Mouse (Mus musculus) limb, embryonic 14.5 days (tissue): ENCODE measurements at regions not wholly inside any gene's neighbourhood (a gene's known extent, or its start where the extent isn't known, plus 50 kb on each side); places are given as distances from the start of the nearest gene placed in this dataset.

Experiments
- ATAC-seq: fragments of 200-750 bp; cut with Nextera tagmentation; 2 replicates; pipeline ENCODE4 v1.8.0; 2017; ENCODE audit warnings: low read depth, moderate number of reproducible peaks, moderate TSS enrichment; ENCODE audit not compliant: low FRiP score
- DNase-seq: peaks from one replicate; pipeline ENCODE4 v3.0.0-alpha.2; 2015; ENCODE audit warnings: low spot score
- H3K27ac ChIP-seq: fragments of 300-500 bp; sonication (generic); replicated peaks from 2 replicates; pipeline ENCODE4 v1.5.1; 2014; ENCODE audit warnings: low read depth, mild to moderate bottlenecking, low read length, moderate library complexity, mixed read lengths
- H3K27me3 ChIP-seq: fragments of 300-500 bp; sonication (generic); 2 replicates; pipeline ENCODE4 v1.6.1; 2014; ENCODE audit warnings: low read length, mixed read lengths; ENCODE audit not compliant: control insufficient read depth, insufficient read depth
- H3K36me3 ChIP-seq: fragments of 300-500 bp; sonication (generic); 2 replicates; pipeline ENCODE4 v1.6.1; 2014; ENCODE audit warnings: mild to moderate bottlenecking, low read length, moderate library complexity, mixed read lengths; ENCODE audit not compliant: control insufficient read depth, insufficient read depth
- H3K4me1 ChIP-seq: fragments of 300-500 bp; sonication (generic); 2 replicates; pipeline ENCODE4 v1.6.1; 2014; ENCODE audit warnings: antibody characterized with exemption, low read length, mixed read lengths; ENCODE audit not compliant: control insufficient read depth, insufficient read depth
- H3K4me2 ChIP-seq: fragments of 300-500 bp; sonication (generic); replicated peaks from 2 replicates; pipeline ENCODE4 v1.6.1; 2014; ENCODE audit warnings: low read depth, mild to moderate bottlenecking, low read length, moderate library complexity; ENCODE audit not compliant: severe bottlenecking
- H3K4me3 ChIP-seq: fragments of 300-500 bp; sonication (generic); replicated peaks from 2 replicates; pipeline ENCODE4 v1.5.1; 2014; ENCODE audit warnings: low read length
- H3K9ac ChIP-seq: fragments of 300-500 bp; sonication (generic); 2 replicates; pipeline ENCODE4 v1.6.1; 2014; ENCODE audit warnings: mild to moderate bottlenecking, low read depth, low read length, moderate library complexity; ENCODE audit not compliant: severe bottlenecking
- H3K9me3 ChIP-seq: fragments of 300-500 bp; sonication (generic); 2 replicates; pipeline ENCODE4 v1.6.1; 2016; ENCODE audit warnings: low read length; ENCODE audit not compliant: control insufficient read depth
- POLR2A ChIP-seq: fragments of 200-500 bp; IDR thresholded peaks from 2 replicates; pipeline ENCODE4 v1.8.0; 2012; ENCODE audit warnings: inconsistent platforms, mild to moderate bottlenecking, moderate library complexity, borderline replicate concordance; ENCODE audit not compliant: insufficient read depth, insufficient read length; ENCODE audit errors: extremely low read depth
- WGBS: fragments of 180-500 bp; shearing (Covaris S2); extraction: QIAGEN DNeasy Blood & Tissue Kit; methylation state at CpG from one replicate; pipeline ENCODE4 v1.1.7; 2014; 5-methylcytosine and 5-hydroxymethylcytosine counted together

DNA sequence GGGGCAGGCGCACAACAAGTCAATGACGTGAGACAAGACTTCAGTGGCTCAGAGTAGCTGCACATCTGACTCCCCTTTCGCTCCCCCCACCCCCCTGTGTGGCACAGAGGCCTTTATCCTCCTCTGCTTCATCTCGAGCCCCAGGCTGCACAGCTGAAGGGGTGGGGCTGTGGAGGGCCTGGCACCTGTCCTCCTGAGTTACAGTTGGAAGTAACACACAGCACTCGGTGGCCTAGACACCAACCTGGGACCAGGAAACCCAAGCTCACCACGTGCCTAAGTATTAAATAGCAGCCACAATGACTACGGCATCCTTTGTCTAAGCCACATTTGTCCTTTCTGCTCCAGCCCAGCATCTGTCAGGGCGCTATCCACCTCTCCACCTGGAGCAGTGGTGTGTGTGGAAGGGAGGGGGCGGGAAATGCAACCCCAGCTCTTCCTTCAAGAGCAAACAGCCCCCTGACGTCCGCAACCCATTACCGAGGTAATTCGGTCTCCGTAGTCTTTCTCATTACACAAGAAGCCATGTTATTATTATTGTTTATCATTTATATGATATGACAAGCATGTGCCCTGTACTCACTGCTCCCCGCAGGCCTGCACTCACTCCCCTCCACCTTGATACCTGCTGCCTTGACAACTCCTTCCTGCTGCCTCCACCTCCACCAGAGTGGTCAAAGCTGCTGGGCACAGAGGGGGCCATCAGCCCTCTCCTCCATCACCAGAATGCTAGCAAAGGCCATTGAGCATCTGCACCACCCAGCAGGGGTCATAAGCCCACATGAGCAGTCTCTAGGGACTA lies 73.7 kb upstream of the Igsf21 start:
- 76% methylated on average over 15 of the region's 15 CpGs for WGBS
- no peak overlapping the region for H3K4me2 ChIP-seq
- H3K9me3 ChIP-seq = no peaks in the 10 kb centered on the region
- no peaks in the 10 kb centered on the region for H3K27me3 ChIP-seq
- H3K4me3 ChIP-seq = no peak overlapping the region
- no peaks in the 10 kb centered on the region for H3K4me1 ChIP-seq
- no peak overlapping the region for H3K9ac ChIP-seq
- H3K27ac ChIP-seq = no peak overlapping the region
- TF ChIP-seq POLR2A = no peak
- no peaks in the 10 kb centered on the region for H3K36me3 ChIP-seq
- ATAC-seq = no peak
- no peak for DNase-seq

DNA sequence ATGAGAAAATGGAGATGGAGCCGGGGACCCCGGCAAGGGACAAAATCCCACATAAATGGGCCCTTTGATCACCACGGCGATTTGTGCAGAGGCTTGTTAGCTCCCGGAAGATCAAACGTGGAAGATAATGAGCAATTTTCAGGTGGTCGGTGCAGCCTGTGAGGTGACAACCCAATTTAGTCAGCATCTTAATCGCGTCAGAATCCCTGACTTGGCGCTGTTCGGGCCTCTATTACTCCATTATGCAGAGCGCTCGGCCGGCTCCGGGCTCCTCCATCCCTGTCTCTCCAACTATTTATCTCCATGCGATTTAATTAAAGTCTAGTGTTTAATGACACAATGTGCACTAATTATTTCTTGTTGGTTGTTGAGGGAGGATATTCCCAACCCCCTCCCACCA lies 66.1 kb upstream of the Igsf21 start:
- DNase-seq = no peak
- no peak for ATAC-seq
- no peaks in the 10 kb centered on the region for H3K9me3 ChIP-seq
- no peak for TF ChIP-seq POLR2A
- H3K4me3 ChIP-seq = no peak overlapping the region
- 73% methylated on average over 16 of the region's 16 CpGs for WGBS
- no peak overlapping the region for H3K9ac ChIP-seq
- no peak overlapping the region for H3K27ac ChIP-seq
- no peaks in the 10 kb centered on the region for H3K27me3 ChIP-seq
- no peaks in the 10 kb centered on the region for H3K36me3 ChIP-seq
- H3K4me2 ChIP-seq = no peak overlapping the region
- H3K4me1 ChIP-seq = no peaks in the 10 kb centered on the region

DNA sequence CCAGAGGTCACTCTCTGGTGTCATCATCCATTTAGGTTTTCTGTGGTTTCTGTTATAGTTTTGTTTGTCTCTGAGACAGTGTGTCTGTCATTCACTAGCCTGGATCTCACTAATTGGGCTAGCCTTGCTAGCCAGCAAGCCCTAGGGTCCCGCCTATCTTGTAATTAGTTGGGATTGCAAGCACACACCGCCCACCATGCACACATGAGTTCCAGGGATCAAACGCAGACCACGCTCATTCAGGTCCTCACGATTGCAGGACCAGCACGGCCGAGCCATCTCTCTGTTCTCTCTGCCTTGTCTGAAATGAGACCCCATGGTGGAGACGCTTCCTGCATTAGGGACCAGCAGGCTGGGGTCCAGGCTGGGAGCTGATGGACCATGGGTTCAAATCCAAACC lies 60.9 kb upstream of the Igsf21 start:
- no peaks in the 10 kb centered on the region for H3K27me3 ChIP-seq
- ATAC-seq (no peak), DNase-seq (no peak)
- H3K4me3 ChIP-seq = no peak overlapping the region
- H3K4me2 ChIP-seq = no peak overlapping the region
- TF ChIP-seq POLR2A = no peak
- H3K9me3 ChIP-seq = no peaks in the 10 kb centered on the region
- H3K36me3 ChIP-seq = no peaks in the 10 kb centered on the region
- no peaks in the 10 kb centered on the region for H3K4me1 ChIP-seq
- WGBS = 74% methylated on average over 8 of the region's 8 CpGs
- H3K9ac ChIP-seq = no peak overlapping the region
- H3K27ac ChIP-seq = no peak overlapping the region

DNA sequence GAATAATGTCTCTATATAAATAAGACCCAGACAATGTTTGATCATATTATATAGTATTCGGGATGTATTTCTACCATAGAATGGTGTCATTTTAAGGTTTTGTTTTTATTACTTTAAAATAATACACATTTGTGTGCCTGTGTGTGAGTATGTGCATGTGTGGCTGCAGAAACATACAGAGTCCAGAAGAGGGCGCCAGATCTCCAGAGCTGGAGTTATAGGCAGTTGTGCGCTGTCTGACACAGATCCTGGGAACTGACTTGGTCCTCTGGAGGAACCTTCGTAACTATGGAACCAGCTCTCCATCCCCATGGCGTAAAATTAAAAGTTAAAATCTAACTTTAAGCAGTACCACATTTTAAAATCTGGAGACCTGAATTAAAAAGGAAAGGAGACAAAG lies 58.4 kb upstream of the Igsf21 start:
- Histone ChIP-seq H3K4me2 (no peak overlapping the region), H3K4me1 (no peaks in the 10 kb centered on the region), H3K4me3 (no peak overlapping the region), H3K9me3 (no peaks in the 10 kb centered on the region), H3K9ac (no peak overlapping the region), H3K27me3 (no peaks in the 10 kb centered on the region), H3K27ac (no peak overlapping the region), H3K36me3 (no peaks in the 10 kb centered on the region)
- TF ChIP-seq POLR2A = no peak
- DNase-seq (no peak), ATAC-seq (no peak)
- WGBS = 82% methylated on average over 5 of the region's 5 CpGs

DNA sequence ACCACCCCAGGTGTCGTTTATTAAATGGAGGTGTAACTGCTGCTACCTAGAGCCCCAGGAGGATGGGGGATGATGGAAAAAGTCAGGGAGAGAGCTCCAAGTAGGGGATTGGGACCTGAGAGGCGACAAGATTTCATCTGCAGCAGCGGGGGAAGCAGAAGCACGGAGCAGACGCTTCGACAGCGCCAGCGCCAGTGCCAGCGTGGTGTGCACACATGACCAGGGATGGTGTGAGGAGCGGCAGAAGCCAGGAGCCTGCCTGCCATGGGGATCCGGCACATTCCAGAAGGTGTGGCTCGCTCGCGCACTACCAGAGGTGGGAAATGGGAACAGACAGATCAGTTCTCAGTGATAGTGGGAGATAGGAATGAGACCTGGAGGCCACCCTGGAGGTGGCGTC lies 55.1 kb upstream of the Igsf21 start:
- DNase-seq (no peak), ATAC-seq (no peak)
- no peak overlapping the region for H3K27ac ChIP-seq
- WGBS = 84% methylated on average over 15 of the region's 15 CpGs
- no peak overlapping the region for H3K4me3 ChIP-seq
- no peak overlapping the region for H3K9ac ChIP-seq
- TF ChIP-seq POLR2A = no peak
- H3K27me3 ChIP-seq = no peaks in the 10 kb centered on the region
- H3K4me2 ChIP-seq = no peak overlapping the region
- no peaks in the 10 kb centered on the region for H3K36me3 ChIP-seq
- H3K9me3 ChIP-seq = no peaks in the 10 kb centered on the region
- no peaks in the 10 kb centered on the region for H3K4me1 ChIP-seq
